Mouse (Mus musculus): ENCODE results near the gene Hist2h2be. TPM values are rescaled to one million over a fixed set of nuclear protein-coding genes. Genes with fewer than 3 reads are reported as not detected.
"Not testable (repeated sequence)": the region's sequence is repeated elsewhere in the genome, so short reads cannot be mapped to it uniquely, and the experiment has no call there.

Gene Hist2h2be
- polyA plus RNA-seq, 1 experiment from 2014 or later, result 5.9 TPM

- ATAC-seq (ENCODE audit: insufficient read depth) (no peak), DNase-seq (no peak)
- 52% methylated on average over 12 of the region's 12 CpGs for WGBS
- no peak overlapping the region for H3K4me2 ChIP-seq
- H3K9ac ChIP-seq, result no peak overlapping the region
- 0 out of 2 replicates have a peak, but pooled peaks cover 4% of the 10 kb centered on the region for H3K36me3 ChIP-seq (ENCODE audit: insufficient read depth)
- no peaks in the 10 kb centered on the region for H3K9me3 ChIP-seq (ENCODE audit: low read depth, low read length)
- no peak for TF ChIP-seq CTCF (IDR thresholded peaks at IDR 0.05; ENCODE audit: low read depth)
- peaks cover 8% of the 10 kb centered on the region; the same call in 1 of the 2 replicates for H3K4me1 ChIP-seq (ENCODE audit: insufficient read depth)
- no peaks in the 10 kb centered on the region for H3K27me3 ChIP-seq (ENCODE audit: insufficient read depth, low read length)
- no peak overlapping the region for H3K27ac ChIP-seq (ENCODE audit: low read depth)
- H3K4me3 ChIP-seq (ENCODE audit: low read depth, low read length), result no peak overlapping the region
Observed at GRCm38 (mm10) chr3:96192977-96193376, 27.9 kb upstream of the Hist2h2be start.

GRCm38 (mm10) chr3:96194966-96195365 is 26.0 kb upstream of the Hist2h2be start:
- ATAC-seq (ENCODE audit: insufficient read depth), result no peak
- 0 out of 2 replicates have a peak, but pooled peaks cover 4% of the 10 kb centered on the region for H3K36me3 ChIP-seq (ENCODE audit: insufficient read depth)
- 86% methylated on average over 10 of the region's 10 CpGs for WGBS
- H3K27me3 ChIP-seq (ENCODE audit: insufficient read depth, low read length), result no peaks in the 10 kb centered on the region
- no peak overlapping the region for H3K9ac ChIP-seq
- no peak overlapping the region for H3K4me2 ChIP-seq
- no peak overlapping the region for H3K27ac ChIP-seq (ENCODE audit: low read depth)
- no peak overlapping the region for H3K4me3 ChIP-seq (ENCODE audit: low read depth, low read length)
- no peak for DNase-seq
- TF ChIP-seq CTCF (IDR thresholded peaks at IDR 0.05; ENCODE audit: low read depth), result no peak
- peaks cover 10% of the 10 kb centered on the region; the same call in 1 of the 2 replicates for H3K4me1 ChIP-seq (ENCODE audit: insufficient read depth)
- H3K9me3 ChIP-seq (ENCODE audit: low read depth, low read length), result no peaks in the 10 kb centered on the region

GRCm38 (mm10) chr3:96195616-96196313 is 25.2 kb upstream of the Hist2h2be start:
- ATAC-seq (ENCODE audit: insufficient read depth), result no peak
- DNase-seq, result no peak
- peak overlapping the region; percentile 98; the same call in 1 of the 2 replicates for H3K4me2 ChIP-seq
- H3K4me1 ChIP-seq (ENCODE audit: insufficient read depth), result peaks cover 10% of the 10 kb centered on the region; the same call in 1 of the 2 replicates
- H3K9ac ChIP-seq, result no peak overlapping the region
- H3K27me3 ChIP-seq (ENCODE audit: insufficient read depth, low read length), result no peaks in the 10 kb centered on the region
- no peaks in the 10 kb centered on the region for H3K9me3 ChIP-seq (ENCODE audit: low read depth, low read length)
- H3K36me3 ChIP-seq (ENCODE audit: insufficient read depth), result 0 out of 2 replicates have a peak, but pooled peaks cover 4% of the 10 kb centered on the region
- 87% methylated on average over 11 of the region's 11 CpGs for WGBS
- no peak overlapping the region for H3K27ac ChIP-seq (ENCODE audit: low read depth)
- no peak overlapping the region for H3K4me3 ChIP-seq (ENCODE audit: low read depth, low read length)
- peak; percentile 35; the same call in 1 of the 2 replicates for TF ChIP-seq CTCF (IDR thresholded peaks at IDR 0.05; ENCODE audit: low read depth)

- Histone ChIP-seq H3K4me1 (ENCODE audit: insufficient read depth) (peaks cover 10% of the 10 kb centered on the region; the same call in 1 of the 2 replicates), H3K4me3 (ENCODE audit: low read depth, low read length) (peak overlapping the region; percentile 67), H3K27ac (ENCODE audit: low read depth) (peak overlapping the region; percentile 97), H3K36me3 (ENCODE audit: insufficient read depth) (0 out of 2 replicates have a peak, but pooled peaks cover 4% of the 10 kb centered on the region), H3K4me2 (peak overlapping the region; percentile 98), H3K9ac (peak overlapping the region; percentile 89), H3K27me3 (ENCODE audit: insufficient read depth, low read length) (no peaks in the 10 kb centered on the region), H3K9me3 (ENCODE audit: low read depth, low read length) (no peaks in the 10 kb centered on the region)
- no peak for DNase-seq
- 20% methylated on average over 27 of the region's 27 CpGs for WGBS
- no peak for TF ChIP-seq CTCF (IDR thresholded peaks at IDR 0.05; ENCODE audit: low read depth)
- ATAC-seq (ENCODE audit: insufficient read depth), result no peak; the same call in 1 of the 2 replicates
Observed at GRCm38 (mm10) chr3:96196437-96197128, 24.3 kb upstream of the Hist2h2be start.

GRCm38 (mm10) chr3:96197129-96197749 is 23.7 kb upstream of the Hist2h2be start:
- peak; percentile 96 for DNase-seq
- H3K4me3 ChIP-seq (ENCODE audit: low read depth, low read length), result peak overlapping the region; percentile 67
- 0 out of 2 replicates have a peak, but pooled peaks cover 4% of the 10 kb centered on the region for H3K36me3 ChIP-seq (ENCODE audit: insufficient read depth)
- peak overlapping the region; percentile 98 for H3K4me2 ChIP-seq
- ATAC-seq (ENCODE audit: insufficient read depth), result peak; percentile 94
- no peaks in the 10 kb centered on the region for H3K9me3 ChIP-seq (ENCODE audit: low read depth, low read length)
- H3K4me1 ChIP-seq (ENCODE audit: insufficient read depth), result peaks cover 10% of the 10 kb centered on the region; the same call in 1 of the 2 replicates
- under 1% methylated on average over 50 of the region's 50 CpGs for WGBS
- no peaks in the 10 kb centered on the region for H3K27me3 ChIP-seq (ENCODE audit: insufficient read depth, low read length)
- TF ChIP-seq CTCF (IDR thresholded peaks at IDR 0.05; ENCODE audit: low read depth), result peak; percentile 28
- peak overlapping the region; percentile 97 for H3K27ac ChIP-seq (ENCODE audit: low read depth)
- peak overlapping the region; percentile 89 for H3K9ac ChIP-seq

GRCm38 (mm10) chr3:96198181-96198580 is 22.7 kb upstream of the Hist2h2be start:
- H3K4me2 ChIP-seq, result peak overlapping the region; percentile 98
- no peaks in the 10 kb centered on the region for H3K9me3 ChIP-seq (ENCODE audit: low read depth, low read length)
- peak overlapping the region; percentile 67 for H3K4me3 ChIP-seq (ENCODE audit: low read depth, low read length)
- H3K4me1 ChIP-seq (ENCODE audit: insufficient read depth), result peaks cover 10% of the 10 kb centered on the region; the same call in 1 of the 2 replicates
- no peak for TF ChIP-seq CTCF (IDR thresholded peaks at IDR 0.05; ENCODE audit: low read depth)
- H3K36me3 ChIP-seq (ENCODE audit: insufficient read depth), result 0 out of 2 replicates have a peak, but pooled peaks cover 4% of the 10 kb centered on the region
- H3K9ac ChIP-seq, result peak overlapping the region; percentile 27
- 3% methylated on average over 6 of the region's 6 CpGs for WGBS
- ATAC-seq (ENCODE audit: insufficient read depth) (peak; percentile 9; the same call in 1 of the 2 replicates), DNase-seq (no peak)
- no peaks in the 10 kb centered on the region for H3K27me3 ChIP-seq (ENCODE audit: insufficient read depth, low read length)
- H3K27ac ChIP-seq (ENCODE audit: low read depth), result 0 out of 2 replicates have a peak overlapping the region, but pooled peaks have one; percentile 33

- H3K36me3 ChIP-seq (ENCODE audit: insufficient read depth); H3K4me1 ChIP-seq (ENCODE audit: insufficient read depth); H3K4me3 ChIP-seq (ENCODE audit: low read depth, low read length); H3K9me3 ChIP-seq (ENCODE audit: low read depth, low read length); H3K9ac ChIP-seq; H3K27ac ChIP-seq (ENCODE audit: low read depth); H3K27me3 ChIP-seq (ENCODE audit: insufficient read depth, low read length); ATAC-seq (ENCODE audit: insufficient read depth); DNase-seq: not testable (repeated sequence)
- 26% methylated on average over 6 of the region's 8 CpGs for WGBS
- H3K4me2 ChIP-seq, result peak overlapping the region; percentile 98
Observed at GRCm38 (mm10) chr3:96198601-96199251, 22.2 kb upstream of the Hist2h2be start.

Data from lung, embryonic 14.5 days (tissue).